Mouse (Mus musculus) heart, embryonic 16.5 days (tissue): ENCODE measurements around the gene Gm9837. TPM values are rescaled to one million over a fixed set of nuclear protein-coding genes. Genes with fewer than 3 reads are reported as not detected.

Experiments used
- ATAC-seq: fragments of 200-750 bp; cut with Nextera tagmentation; replicated peaks from 2 replicates; pipeline ENCODE4 v1.8.0; 2017; ENCODE audit warnings: moderate number of reproducible peaks; ENCODE audit not compliant: insufficient read depth, low FRiP score; ENCODE audit errors: extremely low read depth
- H3K27ac ChIP-seq: fragments of 300-500 bp; sonication (generic); 2 replicates; pipeline ENCODE4 v1.5.1; 2014; ENCODE audit warnings: mild to moderate bottlenecking, low read length, control low read depth, moderate library complexity
- H3K27me3 ChIP-seq: fragments of 300-500 bp; sonication (generic); 2 replicates; pipeline ENCODE4 v1.6.1; 2014; ENCODE audit warnings: low read length, mixed read lengths; ENCODE audit not compliant: control insufficient read depth, insufficient read depth
- H3K36me3 ChIP-seq: fragments of 300-500 bp; sonication (generic); 2 replicates; pipeline ENCODE4 v1.6.1; 2014; ENCODE audit not compliant: control insufficient read depth, insufficient read depth
- H3K4me1 ChIP-seq: fragments of 300-500 bp; sonication (generic); 2 replicates; pipeline ENCODE4 v1.6.1; 2014; ENCODE audit warnings: low read length, mixed read lengths; ENCODE audit not compliant: control insufficient read depth, insufficient read depth
- H3K4me2 ChIP-seq: fragments of 300-500 bp; sonication (generic); 2 replicates; pipeline ENCODE4 v1.6.1; 2014; ENCODE audit warnings: low read depth, mild to moderate bottlenecking, control low read depth, low read length
- H3K4me3 ChIP-seq: fragments of 300-500 bp; sonication (generic); 2 replicates; pipeline ENCODE4 v1.5.1; 2014; ENCODE audit warnings: mild to moderate bottlenecking, control low read depth, low read length
- H3K9ac ChIP-seq: fragments of 300-500 bp; sonication (generic); 2 replicates; pipeline ENCODE4 v1.6.1; 2014; ENCODE audit warnings: low read length, control low read depth
- H3K9me3 ChIP-seq: fragments of 300-500 bp; sonication (generic); replicated peaks from 2 replicates; pipeline ENCODE4 v1.6.1; 2016; ENCODE audit warnings: low read length; ENCODE audit not compliant: control insufficient read depth
- WGBS: fragments of 180-500 bp; shearing (Covaris S2); extraction: QIAGEN DNeasy Blood & Tissue Kit; methylation state at CpG from one replicate; pipeline ENCODE4 v1.1.7; 2014; 5-methylcytosine and 5-hydroxymethylcytosine counted together
- polyA plus RNA-seq: library from polyadenylated mRNA; unstranded; fragments of >200 nt; fragmentation: Nextera tagmentation; extraction: Ambion mirVana; gene quantifications from 2 replicates; pipeline ENCODE4 v1.2.1, GENCODE M21; 2015

The Gm9837 gene
- polyA plus RNA-seq, 1 experiment from 2014 or later: not detected

DNA sequence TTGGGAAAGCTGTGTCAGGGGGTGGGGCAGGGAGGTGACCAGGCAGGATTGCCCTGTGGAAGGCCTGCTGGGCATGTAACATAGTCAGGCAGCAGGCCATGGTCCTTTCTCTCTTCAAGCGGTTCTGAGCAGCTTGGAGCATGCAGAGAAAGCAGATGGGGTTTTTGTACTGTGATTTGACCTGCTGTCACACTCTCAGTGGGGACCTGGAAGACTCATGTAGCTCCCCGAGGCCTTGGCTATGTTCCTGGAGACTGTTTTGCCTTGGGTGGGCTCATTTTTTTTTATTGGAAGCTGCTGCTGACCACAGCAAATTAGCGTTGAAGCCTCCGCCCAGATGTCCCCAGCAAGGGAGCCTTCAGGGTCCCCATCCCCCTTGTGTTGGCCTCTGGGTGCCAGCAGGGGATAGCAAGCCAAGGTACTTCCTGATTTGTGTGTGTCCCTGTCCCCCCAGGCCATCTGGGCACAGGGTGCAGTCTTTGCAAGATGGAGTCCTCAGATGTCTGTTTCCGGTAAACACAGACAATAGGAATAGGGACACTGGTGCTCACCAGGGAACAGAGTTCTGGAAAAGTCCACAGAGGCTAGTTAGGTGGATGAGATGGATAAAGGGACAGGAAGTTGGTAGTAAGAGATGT, 34.9 kb upstream of the Gm9837 start:
- Histone ChIP-seq H3K27me3 (no peaks in the 10 kb centered on the region), H3K4me2 (no peak overlapping the region), H3K27ac (no peak overlapping the region), H3K4me3 (no peak overlapping the region), H3K9me3 (no peaks in the 10 kb centered on the region), H3K4me1 (no peaks in the 10 kb centered on the region; the same call in 1 of the 2 replicates), H3K36me3 (no peaks in the 10 kb centered on the region), H3K9ac (no peak overlapping the region)
- no peak for ATAC-seq
- 72% methylated on average over 5 of the region's 5 CpGs for WGBS

DNA sequence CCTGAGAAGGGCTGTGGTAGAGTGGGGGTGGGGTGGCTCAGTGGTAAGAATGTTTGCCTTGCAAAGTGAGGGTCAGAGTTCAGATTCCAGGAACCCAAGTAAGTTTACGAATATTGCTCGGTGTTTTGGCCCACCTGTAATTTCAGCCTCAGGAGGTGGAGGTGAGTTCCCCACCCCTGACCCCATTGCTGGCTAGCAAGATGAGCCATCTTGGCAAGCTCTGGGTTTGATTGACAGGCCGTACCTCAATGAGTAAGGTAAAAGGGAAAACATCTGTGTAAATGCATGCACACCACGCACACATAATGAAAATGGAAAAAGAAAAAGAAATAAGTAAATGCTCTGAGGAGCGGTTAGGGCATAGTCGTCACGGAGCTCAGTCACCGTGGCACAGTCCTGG, 34.1 kb upstream of the Gm9837 start:
- Histone ChIP-seq H3K4me2 (no peak overlapping the region), H3K27me3 (no peaks in the 10 kb centered on the region), H3K4me3 (no peak overlapping the region), H3K9ac (no peak overlapping the region), H3K4me1 (no peaks in the 10 kb centered on the region), H3K36me3 (no peaks in the 10 kb centered on the region), H3K27ac (no peak overlapping the region), H3K9me3 (no peaks in the 10 kb centered on the region)
- no peak for ATAC-seq
- 90% methylated on average over 8 of the region's 8 CpGs for WGBS

DNA sequence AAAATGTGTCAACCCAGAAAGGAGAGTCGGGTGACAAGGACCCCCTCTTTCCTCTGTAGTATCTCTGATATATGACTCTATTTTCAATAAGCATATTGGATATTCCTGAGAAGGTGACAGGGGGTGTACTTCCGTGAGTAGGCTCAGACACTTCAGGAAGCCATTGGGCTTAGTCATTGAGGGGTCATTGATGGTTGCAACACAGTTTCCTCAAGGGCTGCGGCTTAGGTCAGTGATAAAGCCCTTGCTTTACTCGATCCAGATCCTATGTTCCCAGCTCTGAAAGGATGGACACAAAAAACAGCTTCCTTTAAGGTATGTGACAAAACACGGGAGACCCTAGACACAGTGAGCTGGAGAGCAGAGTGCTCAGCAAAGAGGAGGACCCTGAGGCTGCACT, 33.5 kb upstream of the Gm9837 start:
- Histone ChIP-seq H3K9me3 (no peaks in the 10 kb centered on the region), H3K4me1 (no peaks in the 10 kb centered on the region), H3K27me3 (no peaks in the 10 kb centered on the region), H3K36me3 (no peaks in the 10 kb centered on the region), H3K27ac (no peak overlapping the region), H3K9ac (no peak overlapping the region), H3K4me3 (no peak overlapping the region), H3K4me2 (no peak overlapping the region)
- no peak for ATAC-seq
- WGBS: 64% methylated on average over 5 of the region's 5 CpGs

DNA sequence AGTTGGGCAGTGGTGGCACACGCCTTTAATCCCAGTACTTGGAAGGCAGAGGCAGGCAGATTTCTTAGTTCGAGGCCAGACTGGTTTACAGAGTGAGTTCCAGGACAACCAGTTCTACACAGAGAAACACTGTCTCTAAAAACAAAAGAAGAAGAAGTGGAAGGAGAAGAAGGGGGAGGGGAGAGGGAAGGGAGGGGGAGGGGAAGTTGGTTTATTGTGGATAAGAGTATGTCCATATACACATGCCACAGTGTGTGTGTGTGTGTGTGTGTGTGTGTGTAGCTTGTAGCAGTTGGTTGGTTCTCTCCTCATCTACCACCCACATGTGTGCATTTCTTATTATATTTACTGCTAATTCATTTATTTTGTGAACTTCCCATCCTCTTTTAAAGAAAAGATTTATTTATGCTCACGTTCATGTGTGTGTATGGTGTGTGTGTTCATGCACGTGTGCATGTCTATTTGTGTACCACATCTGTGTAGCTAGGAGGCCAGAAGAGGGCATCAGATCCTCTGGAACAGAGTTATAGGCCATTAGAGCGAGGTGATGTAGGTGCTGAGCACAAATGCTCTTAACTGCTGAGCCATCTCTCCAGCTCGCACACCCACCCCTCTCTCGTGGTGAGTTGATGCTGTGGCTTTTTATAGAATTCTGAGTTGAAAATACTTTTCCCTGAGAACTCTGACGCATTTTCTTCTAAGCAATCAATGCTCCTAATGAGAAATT, 31.9 kb upstream of the Gm9837 start:
- Histone ChIP-seq H3K4me3 (no peak overlapping the region), H3K4me1 (no peaks in the 10 kb centered on the region), H3K36me3 (no peaks in the 10 kb centered on the region), H3K27me3 (no peaks in the 10 kb centered on the region), H3K9ac (no peak overlapping the region), H3K9me3 (no peaks in the 10 kb centered on the region), H3K4me2 (no peak overlapping the region), H3K27ac (no peak overlapping the region)
- WGBS: 70% methylated on average over 8 of the region's 8 CpGs
- ATAC-seq: no peak

DNA sequence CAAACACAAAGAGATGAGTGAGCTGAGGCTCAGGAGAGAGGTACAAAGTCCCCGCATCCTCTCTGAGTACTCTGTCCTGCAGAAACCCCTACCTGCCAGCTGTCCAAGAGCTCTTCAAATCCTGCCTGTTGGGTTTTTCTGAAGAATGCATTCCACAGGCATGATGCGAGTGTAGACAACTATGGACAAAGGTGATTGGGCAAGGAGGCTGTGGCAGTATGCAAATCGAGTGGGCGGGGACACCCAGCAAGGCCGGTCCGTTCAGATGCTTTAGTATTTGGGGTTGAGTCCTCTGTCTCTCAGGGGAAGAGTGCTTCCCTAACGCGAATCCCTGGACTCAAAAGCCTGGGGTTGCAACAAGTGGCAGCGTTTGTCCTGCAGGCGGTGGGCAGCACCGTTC, 30.3 kb upstream of the Gm9837 start:
- Histone ChIP-seq H3K27me3 (no peaks in the 10 kb centered on the region), H3K36me3 (no peaks in the 10 kb centered on the region), H3K4me3 (no peak overlapping the region), H3K27ac (no peak overlapping the region), H3K9ac (no peak overlapping the region), H3K9me3 (no peaks in the 10 kb centered on the region), H3K4me1 (no peaks in the 10 kb centered on the region), H3K4me2 (peak overlapping the region; percentile 17; the same call in 1 of the 2 replicates)
- no peak for ATAC-seq
- 7% methylated on average over 11 of the region's 11 CpGs for WGBS

DNA sequence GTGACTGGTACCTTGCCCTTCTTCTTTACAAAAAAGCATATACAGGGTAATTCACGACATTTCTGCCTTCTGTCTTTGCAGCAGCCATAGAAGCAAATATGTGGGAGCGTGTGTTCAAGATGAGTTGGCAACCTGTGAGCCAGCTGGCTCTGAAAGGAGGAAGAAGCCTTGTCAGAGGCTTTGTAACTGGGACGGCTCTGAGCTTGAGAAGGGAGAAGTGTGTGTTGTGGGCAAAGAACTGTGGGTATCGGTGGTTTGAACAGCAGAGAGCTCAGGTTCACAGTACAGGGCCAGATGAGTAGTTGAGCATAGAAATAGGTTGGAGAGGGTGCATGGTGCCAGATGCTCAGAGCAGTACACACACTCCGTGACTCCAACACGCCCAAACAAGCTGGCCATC, 26.7 kb upstream of the Gm9837 start:
- peak; percentile 41; the same call in 1 of the 2 replicates for ATAC-seq
- Histone ChIP-seq H3K27me3 (no peaks in the 10 kb centered on the region), H3K9me3 (no peaks in the 10 kb centered on the region), H3K27ac (no peak overlapping the region), H3K36me3 (no peaks in the 10 kb centered on the region), H3K4me3 (no peak overlapping the region), H3K4me1 (no peaks in the 10 kb centered on the region), H3K4me2 (no peak overlapping the region), H3K9ac (no peak overlapping the region)
- WGBS: 65% methylated on average over 6 of the region's 6 CpGs

DNA sequence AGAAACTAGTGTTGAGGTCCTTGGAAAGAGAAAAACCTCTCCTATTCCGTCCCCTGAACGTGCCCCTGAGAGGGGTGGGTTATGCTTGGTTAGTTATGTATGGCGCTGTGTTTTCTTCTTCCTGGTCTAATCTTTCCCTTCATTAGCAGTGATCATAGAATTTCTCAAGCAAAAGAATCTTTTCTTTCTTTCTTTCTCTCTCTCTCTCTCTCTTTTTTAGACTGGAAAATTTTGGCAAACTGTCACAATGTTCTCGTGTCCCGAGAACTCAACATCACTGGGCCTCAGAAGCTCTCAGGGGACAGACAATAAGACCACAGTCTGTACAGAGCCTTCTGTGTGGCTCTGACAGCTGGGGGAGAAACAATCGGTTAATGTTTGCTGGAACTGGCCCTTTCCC, 25.1 kb upstream of the Gm9837 start:
- Histone ChIP-seq H3K4me1 (no peaks in the 10 kb centered on the region), H3K27me3 (no peaks in the 10 kb centered on the region), H3K36me3 (no peaks in the 10 kb centered on the region), H3K9me3 (no peaks in the 10 kb centered on the region), H3K9ac (no peak overlapping the region), H3K4me2 (no peak overlapping the region), H3K27ac (peak overlapping the region; percentile 26), H3K4me3 (no peak overlapping the region)
- no peak for ATAC-seq
- 56% methylated on average over 6 of the region's 6 CpGs for WGBS

DNA sequence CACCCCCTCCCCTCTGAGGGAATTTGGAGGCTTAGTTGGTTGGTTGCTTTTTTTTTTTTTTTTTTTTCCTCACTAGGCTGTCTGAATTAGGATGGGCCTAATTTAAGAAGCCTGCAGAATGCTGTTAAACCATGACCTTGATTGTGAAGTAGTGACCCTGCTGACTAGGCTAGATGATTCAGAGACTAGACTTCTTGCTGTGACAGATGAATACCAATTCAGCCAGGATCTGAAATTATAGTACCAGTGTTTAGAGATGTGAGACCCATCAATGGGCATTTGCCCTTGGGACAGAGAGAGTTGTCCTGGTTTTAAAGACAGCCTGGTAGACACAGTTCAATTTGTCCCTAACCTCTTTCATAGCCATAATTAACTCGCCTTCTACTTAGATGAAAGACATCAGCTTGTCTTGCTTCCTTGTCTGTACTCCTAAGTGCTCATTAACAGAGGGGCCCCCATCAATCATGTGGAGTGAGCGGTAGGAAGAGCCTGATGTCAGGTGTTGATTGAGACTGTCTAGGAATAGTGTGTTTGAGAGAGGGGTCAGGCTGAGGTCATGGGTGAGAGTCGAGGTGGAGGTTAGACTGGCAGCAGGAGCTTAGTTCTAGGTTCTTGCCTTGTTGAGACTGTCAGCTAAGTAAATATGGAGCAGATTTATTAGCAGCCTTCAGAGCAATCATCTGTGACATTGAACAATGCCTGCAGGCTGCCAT, 23.1 kb upstream of the Gm9837 start:
- WGBS: 38% methylated on average over 3 of the region's 3 CpGs
- Histone ChIP-seq H3K4me1 (no peaks in the 10 kb centered on the region), H3K9ac (no peak overlapping the region), H3K4me2 (no peak overlapping the region), H3K4me3 (no peak overlapping the region), H3K36me3 (no peaks in the 10 kb centered on the region), H3K27ac (no peak overlapping the region), H3K9me3 (0 out of 2 replicates have a peak, but pooled peaks cover 2% of the 10 kb centered on the region), H3K27me3 (no peaks in the 10 kb centered on the region)
- ATAC-seq: no peak

DNA sequence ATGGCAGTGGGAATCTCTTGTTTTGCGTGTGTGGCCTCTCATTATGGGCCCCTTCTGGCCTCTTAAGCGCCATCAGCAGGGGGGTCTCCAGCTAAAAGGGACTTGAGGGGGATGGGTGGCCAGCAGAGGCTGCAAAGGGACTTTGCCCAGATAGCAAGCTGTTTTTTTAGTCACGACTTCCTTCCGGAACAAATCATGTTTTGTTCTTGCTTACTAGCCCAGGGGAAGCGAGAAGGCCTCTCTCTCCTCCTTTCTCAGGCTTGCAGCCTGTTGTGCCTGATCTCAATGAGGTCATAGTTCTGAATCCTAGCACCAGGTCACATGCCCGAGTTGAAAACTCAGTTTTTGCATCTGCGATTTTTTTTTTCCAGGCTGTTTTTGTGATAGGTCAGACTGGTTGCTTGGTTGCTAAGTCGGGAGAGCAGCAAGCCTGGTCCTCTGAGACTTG, 21.7 kb upstream of the Gm9837 start:
- peaks cover 2% of the 10 kb centered on the region; the same call in 1 of the 2 replicates for H3K27me3 ChIP-seq
- peak overlapping the region; percentile 1; the same call in 1 of the 2 replicates for H3K9ac ChIP-seq
- no peak for ATAC-seq
- H3K4me3 ChIP-seq: no peak overlapping the region
- no peaks in the 10 kb centered on the region for H3K36me3 ChIP-seq
- WGBS: 31% methylated on average over 8 of the region's 8 CpGs
- 0 out of 2 replicates have a peak, but pooled peaks cover 2% of the 10 kb centered on the region for H3K9me3 ChIP-seq
- peaks cover 5% of the 10 kb centered on the region for H3K4me1 ChIP-seq
- H3K27ac ChIP-seq: peak overlapping the region; percentile 4; the same call in 1 of the 2 replicates
- H3K4me2 ChIP-seq: no peak overlapping the region
